Mouse (Mus musculus) small intestine, adult 2 months (tissue): ENCODE data around the gene Arhgap1.

Source experiments
- CTCF ChIP-seq: fragments of 200-500 bp; IDR thresholded peaks from 2 replicates; pipeline ENCODE4 v1.5.1; 2012; ENCODE audit warnings: low read depth, mild to moderate bottlenecking, control low read depth, inconsistent platforms, low read length, moderate library complexity, mixed read lengths; ENCODE audit not compliant: insufficient replicate concordance, insufficient read length; ENCODE audit errors: extremely low read depth
- POLR2A ChIP-seq: fragments of 200-500 bp; IDR thresholded peaks from 2 replicates; pipeline ENCODE4 v1.6.1; 2012; ENCODE audit warnings: low read depth, mild to moderate bottlenecking, control low read depth, inconsistent platforms, low read length, moderate library complexity

DNA sequence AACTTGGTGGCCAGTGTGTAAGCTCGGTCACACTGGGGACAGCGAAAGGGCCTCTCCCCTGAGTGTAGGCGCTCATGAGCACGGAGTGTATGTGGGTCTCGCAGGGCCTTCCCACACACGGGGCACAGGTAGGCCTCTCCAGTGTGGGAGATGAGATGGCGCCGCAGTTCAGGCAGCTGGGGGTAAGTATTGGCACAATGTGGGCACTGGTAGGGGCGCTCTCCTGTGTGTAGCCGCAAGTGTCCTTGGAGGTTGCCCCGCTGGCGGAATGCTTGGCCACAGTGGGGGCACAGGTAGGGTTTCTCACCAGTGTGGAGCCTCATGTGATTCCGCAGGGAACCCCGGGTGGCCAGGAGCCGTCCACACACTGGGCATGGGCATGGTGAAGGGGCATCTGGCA is 4.3 kb upstream of the Arhgap1 start:
- TF ChIP-seq CTCF (no peak), POLR2A (no peak)
